Mouse (Mus musculus) intestine, embryonic 16.5 days (tissue): Measurements from ENCODE around the gene Srebf1. TPM values are rescaled to one million over a fixed set of nuclear protein-coding genes. Genes with fewer than 3 reads are reported as not detected.
A peak's percentile ranks its signal among the peaks of the same experiment; 100 is the strongest.

Source experiments
- ATAC-seq: fragments of 200-750 bp; cut with Nextera tagmentation; 2 replicates; pipeline ENCODE4 v1.8.0; 2017; ENCODE audit warnings: moderate TSS enrichment, moderate library complexity
- H3K27ac ChIP-seq: fragments of 300-500 bp; sonication (generic); 2 replicates; pipeline ENCODE4 v1.5.1; 2014; ENCODE audit warnings: mild to moderate bottlenecking, low read length
- H3K27me3 ChIP-seq: fragments of 300-500 bp; sonication (generic); replicated peaks from 2 replicates; pipeline ENCODE4 v1.6.1; 2014; ENCODE audit warnings: low read length, control low read depth, mixed read lengths; ENCODE audit not compliant: control insufficient read depth, insufficient read depth
- H3K36me3 ChIP-seq: fragments of 300-500 bp; sonication (generic); 2 replicates; pipeline ENCODE4 v1.6.1; 2014; ENCODE audit warnings: low read length, control low read depth; ENCODE audit not compliant: control insufficient read depth, insufficient read depth
- H3K4me1 ChIP-seq: fragments of 300-500 bp; sonication (generic); 2 replicates; pipeline ENCODE4 v1.6.1; 2014; ENCODE audit warnings: low read length, control low read depth, mixed read lengths; ENCODE audit not compliant: control insufficient read depth, insufficient read depth
- H3K4me2 ChIP-seq: fragments of 300-500 bp; sonication (generic); 2 replicates; pipeline ENCODE4 v1.6.1; 2014; ENCODE audit warnings: low read depth, low read length, control low read depth
- H3K4me3 ChIP-seq: fragments of 300-500 bp; sonication (generic); 2 replicates; pipeline ENCODE4 v1.5.1; 2014; ENCODE audit warnings: mild to moderate bottlenecking, low read length
- H3K9ac ChIP-seq: fragments of 300-500 bp; sonication (generic); 2 replicates; pipeline ENCODE4 v1.6.1; 2014; ENCODE audit warnings: low read depth, low read length
- H3K9me3 ChIP-seq: fragments of 300-500 bp; sonication (generic); 2 replicates; pipeline ENCODE4 v1.6.1; 2016; ENCODE audit warnings: low read length, control low read depth; ENCODE audit not compliant: control insufficient read depth
- WGBS: fragments of 180-500 bp; shearing (Covaris S2); extraction: QIAGEN DNeasy Blood & Tissue Kit; methylation state at CpG from one replicate; pipeline ENCODE4 v1.1.7; 2014; 5-methylcytosine and 5-hydroxymethylcytosine counted together
- polyA plus RNA-seq: library from polyadenylated mRNA; unstranded; fragments of >200 nt; fragmentation: Nextera tagmentation; extraction: Ambion mirVana; gene quantifications from 2 replicates; pipeline ENCODE4 v1.2.1, GENCODE M21; 2015

The Srebf1 gene
- polyA plus RNA-seq, 1 experiment from 2014 or later = 81.0 TPM

- Histone ChIP-seq H3K4me3 (no peak overlapping the region), H3K4me2 (no peak overlapping the region), H3K9ac (no peak overlapping the region), H3K4me1 (peaks cover 40% of the 10 kb centered on the region), H3K9me3 (no peaks in the 10 kb centered on the region), H3K27me3 (no peaks in the 10 kb centered on the region), H3K36me3 (peaks cover 53% of the 10 kb centered on the region), H3K27ac (no peak overlapping the region)
- 83% methylated on average over 12 of the region's 12 CpGs for WGBS
- no peak for ATAC-seq
These were observed 17.4 kb downstream of the Srebf1 start for GRCm38 (mm10) chr11:60205026-60205425.

GRCm38 (mm10) chr11:60202710-60203638 lies 19.4 kb downstream of the Srebf1 start:
- no peaks in the 10 kb centered on the region for H3K27me3 ChIP-seq
- ATAC-seq = no peak
- H3K9me3 ChIP-seq = no peaks in the 10 kb centered on the region
- no peak overlapping the region for H3K4me2 ChIP-seq
- peak overlapping the region; percentile 16; the same call in 1 of the 2 replicates for H3K27ac ChIP-seq
- H3K36me3 ChIP-seq = peaks cover 61% of the 10 kb centered on the region
- no peak overlapping the region for H3K4me3 ChIP-seq
- no peak overlapping the region for H3K9ac ChIP-seq
- peaks cover 19% of the 10 kb centered on the region for H3K4me1 ChIP-seq
- WGBS = 88% methylated on average over 26 of the region's 26 CpGs

DNA sequence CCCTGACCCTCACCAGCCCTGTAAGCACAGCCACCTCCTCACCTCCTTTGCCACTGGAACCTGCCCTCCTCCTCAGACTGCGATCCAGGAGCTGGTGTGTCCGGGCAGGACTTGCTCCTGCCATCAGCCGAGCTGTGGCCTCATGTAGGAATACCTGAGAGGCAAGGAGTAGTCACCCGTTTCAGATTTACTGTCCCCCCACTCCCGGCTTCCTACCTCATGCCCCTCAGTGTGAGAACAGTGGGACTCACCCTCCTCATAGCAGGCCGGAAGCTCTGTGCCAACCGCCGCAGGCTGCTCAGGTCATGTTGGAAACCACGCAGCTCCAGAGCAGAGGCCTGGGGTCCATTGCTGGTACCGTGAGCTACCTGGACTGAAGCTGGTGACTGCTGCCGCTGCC lies 22.0 kb downstream of the Srebf1 start:
- H3K4me3 ChIP-seq = no peak overlapping the region
- no peaks in the 10 kb centered on the region for H3K27me3 ChIP-seq
- ATAC-seq = no peak
- peaks cover 12% of the 10 kb centered on the region for H3K4me1 ChIP-seq
- no peak overlapping the region for H3K4me2 ChIP-seq
- 83% methylated on average over 11 of the region's 11 CpGs for WGBS
- peak overlapping the region; percentile 17; the same call in 1 of the 2 replicates for H3K27ac ChIP-seq
- 0 out of 2 replicates have a peak overlapping the region, but pooled peaks have one; percentile 8 for H3K9ac ChIP-seq
- no peaks in the 10 kb centered on the region for H3K9me3 ChIP-seq
- H3K36me3 ChIP-seq = peaks cover 52% of the 10 kb centered on the region

GRCm38 (mm10) chr11:60199702-60200184 lies 22.6 kb downstream of the Srebf1 start:
- Histone ChIP-seq H3K27me3 (no peaks in the 10 kb centered on the region), H3K4me2 (no peak overlapping the region), H3K36me3 (peaks cover 55% of the 10 kb centered on the region), H3K4me1 (peaks cover 12% of the 10 kb centered on the region), H3K9me3 (peaks cover 4% of the 10 kb centered on the region), H3K4me3 (no peak overlapping the region), H3K9ac (0 out of 2 replicates have a peak overlapping the region, but pooled peaks have one; percentile 8), H3K27ac (peak overlapping the region; percentile 17; the same call in 1 of the 2 replicates)
- peak; percentile 63 for ATAC-seq
- WGBS = 23% methylated on average over 18 of the region's 18 CpGs

- no peak for ATAC-seq
- Histone ChIP-seq H3K9me3 (peaks cover 7% of the 10 kb centered on the region), H3K4me1 (peaks cover 12% of the 10 kb centered on the region), H3K4me3 (no peak overlapping the region), H3K9ac (no peak overlapping the region), H3K27me3 (no peaks in the 10 kb centered on the region), H3K4me2 (no peak overlapping the region), H3K36me3 (peaks cover 49% of the 10 kb centered on the region), H3K27ac (no peak overlapping the region)
- WGBS = 83% methylated on average over 12 of the region's 12 CpGs
These were observed 23.7 kb downstream of the Srebf1 start for GRCm38 (mm10) chr11:60198651-60199050.

- Histone ChIP-seq H3K36me3 (peaks cover 49% of the 10 kb centered on the region), H3K4me2 (no peak overlapping the region), H3K9ac (no peak overlapping the region), H3K4me3 (no peak overlapping the region), H3K4me1 (peaks cover 12% of the 10 kb centered on the region), H3K9me3 (peaks cover 7% of the 10 kb centered on the region), H3K27me3 (no peaks in the 10 kb centered on the region), H3K27ac (no peak overlapping the region)
- 76% methylated on average over 24 of the region's 24 CpGs for WGBS
- ATAC-seq = no peak
These were observed 24.3 kb downstream of the Srebf1 start for GRCm38 (mm10) chr11:60197998-60198619.

DNA sequence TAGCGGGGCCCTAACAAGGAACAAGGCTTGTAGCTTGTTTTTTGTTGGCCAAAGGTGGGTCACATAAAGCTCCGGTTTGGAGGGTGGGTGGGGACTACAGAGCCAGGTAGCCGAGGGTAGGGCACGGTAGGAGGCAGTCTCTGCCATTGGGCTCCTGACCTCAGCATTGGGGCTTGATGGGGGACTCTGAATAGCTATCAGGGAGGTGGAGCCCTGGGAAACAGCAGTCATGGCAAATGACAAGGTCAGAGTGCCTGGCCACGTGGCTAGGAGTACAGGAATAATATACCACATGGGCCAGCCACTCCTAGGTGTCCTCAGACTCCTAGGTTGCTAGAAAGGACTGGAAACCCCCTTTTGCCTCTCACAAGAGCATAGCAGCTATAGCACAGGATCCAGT lies 26.0 kb downstream of the Srebf1 start:
- H3K27me3 ChIP-seq = no peaks in the 10 kb centered on the region
- peaks cover 37% of the 10 kb centered on the region for H3K36me3 ChIP-seq
- peaks cover 7% of the 10 kb centered on the region for H3K9me3 ChIP-seq
- H3K4me2 ChIP-seq = no peak overlapping the region
- ATAC-seq = peak; percentile 27
- 0 out of 2 replicates have a peak overlapping the region, but pooled peaks have one; percentile 29 for H3K9ac ChIP-seq
- H3K27ac ChIP-seq = peak overlapping the region; percentile 46
- peaks cover 12% of the 10 kb centered on the region for H3K4me1 ChIP-seq
- 58% methylated on average over 5 of the region's 5 CpGs for WGBS
- H3K4me3 ChIP-seq = no peak overlapping the region

- peaks cover 42% of the 10 kb centered on the region for H3K36me3 ChIP-seq
- ATAC-seq = no peak
- H3K9me3 ChIP-seq = peaks cover 7% of the 10 kb centered on the region
- H3K27ac ChIP-seq = no peak overlapping the region
- H3K4me2 ChIP-seq = no peak overlapping the region
- H3K27me3 ChIP-seq = no peaks in the 10 kb centered on the region
- no peak overlapping the region for H3K4me3 ChIP-seq
- peaks cover 12% of the 10 kb centered on the region for H3K4me1 ChIP-seq
- H3K9ac ChIP-seq = no peak overlapping the region
These were observed 27.3 kb downstream of the Srebf1 start for GRCm38 (mm10) chr11:60195108-60195507.

DNA sequence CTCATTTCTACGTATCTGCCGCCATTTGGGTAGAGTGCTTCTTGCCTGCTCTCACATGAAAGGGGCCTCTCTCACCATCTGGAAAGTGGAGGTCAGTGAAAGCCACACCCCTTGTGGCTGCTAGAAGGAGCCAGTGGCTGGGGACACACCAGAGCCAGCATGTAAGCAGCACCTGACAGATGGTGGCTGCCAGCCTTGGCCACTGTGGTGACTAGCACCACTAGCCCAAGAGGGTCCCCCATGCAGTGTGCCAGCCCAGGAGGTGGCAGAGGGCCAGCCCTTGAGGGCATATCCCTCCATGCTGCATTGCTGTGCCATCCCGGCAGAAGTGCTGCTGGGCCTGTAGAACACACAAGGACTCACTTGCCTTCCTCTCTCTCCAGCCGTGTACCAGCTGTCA lies 28.8 kb downstream of the Srebf1 start:
- peaks cover 17% of the 10 kb centered on the region for H3K4me1 ChIP-seq
- H3K36me3 ChIP-seq = peaks cover 40% of the 10 kb centered on the region
- no peaks in the 10 kb centered on the region for H3K27me3 ChIP-seq
- H3K4me2 ChIP-seq = no peak overlapping the region
- peaks cover 7% of the 10 kb centered on the region for H3K9me3 ChIP-seq
- no peak overlapping the region for H3K9ac ChIP-seq
- no peak; the same call in 1 of the 2 replicates for ATAC-seq
- no peak overlapping the region for H3K27ac ChIP-seq
- H3K4me3 ChIP-seq = no peak overlapping the region
- WGBS = 81% methylated on average over 4 of the region's 4 CpGs
